Mouse (Mus musculus): ENCODE data around the gene Rnf40. TPM values are rescaled to one million over a fixed set of nuclear protein-coding genes. Genes with fewer than 3 reads are reported as not detected.

The Rnf40 gene
- polyA plus RNA-seq, 1 experiment from 2014 or later: 54.9 TPM

Other genes with a start within 250 kb of the Rnf40 start
- gene Zfp768, start 243.2 kb upstream of the Rnf40 start, polyA plus RNA-seq (2015; fragmentation: Nextera tagmentation; extraction: Ambion mirVana): 19.8 and 20.6 TPM in 2 replicates
- gene Zfp747, start 212.7 kb upstream of the Rnf40 start, polyA plus RNA-seq (2015; fragmentation: Nextera tagmentation; extraction: Ambion mirVana): 8.7 and 9.2 TPM in 2 replicates
- 5.9 and 6.8 TPM in 2 replicates for gene 9130019O22Rik, start 201.6 kb upstream of the Rnf40 start, polyA plus RNA-seq (2015; fragmentation: Nextera tagmentation; extraction: Ambion mirVana)
- 7.6 and 7.9 TPM in 2 replicates for gene E430018J23Rik, start 195.1 kb upstream of the Rnf40 start, polyA plus RNA-seq (2015; fragmentation: Nextera tagmentation; extraction: Ambion mirVana)
- gene Zfp764, start 181.9 kb upstream of the Rnf40 start, polyA plus RNA-seq (2015; fragmentation: Nextera tagmentation; extraction: Ambion mirVana): 8.1 and 8.4 TPM in 2 replicates
- 27.4 and 28.8 TPM in 2 replicates for gene Zfp688, start 166.7 kb upstream of the Rnf40 start, polyA plus RNA-seq (2015; fragmentation: Nextera tagmentation; extraction: Ambion mirVana)
- gene Zfp689, start 139.6 kb upstream of the Rnf40 start, polyA plus RNA-seq (2015; fragmentation: Nextera tagmentation; extraction: Ambion mirVana): 12.2 and 13.9 TPM in 2 replicates
- gene Prr14, start 129.2 kb upstream of the Rnf40 start, polyA plus RNA-seq (2015; fragmentation: Nextera tagmentation; extraction: Ambion mirVana): 37.6 and 42.3 TPM in 2 replicates
- 15.0 and 15.3 TPM in 2 replicates for gene Fbrs, start 109.6 kb upstream of the Rnf40 start, polyA plus RNA-seq (2015; fragmentation: Nextera tagmentation; extraction: Ambion mirVana)
- gene Srcap, start 76.8 kb upstream of the Rnf40 start, polyA plus RNA-seq (2015; fragmentation: Nextera tagmentation; extraction: Ambion mirVana): 48.3 and 49.7 TPM in 2 replicates
- 18.3 and 18.9 TPM in 2 replicates for gene Gm42715, start 69.2 kb upstream of the Rnf40 start, polyA plus RNA-seq (2015; fragmentation: Nextera tagmentation; extraction: Ambion mirVana)
- 6.4 and 8.8 TPM in 2 replicates for gene Tmem265, start 27.4 kb upstream of the Rnf40 start, polyA plus RNA-seq (2015; fragmentation: Nextera tagmentation; extraction: Ambion mirVana)
- gene Phkg2, start 15.4 kb upstream of the Rnf40 start, polyA plus RNA-seq (2015; fragmentation: Nextera tagmentation; extraction: Ambion mirVana): 39.0 and 42.2 TPM in 2 replicates
- 9.2 and 9.6 TPM in 2 replicates for gene Ccdc189, start 172 bp upstream of the Rnf40 start, polyA plus RNA-seq (2015; fragmentation: Nextera tagmentation; extraction: Ambion mirVana)
- 16.2 and 19.2 TPM in 2 replicates for gene Zfp629, start 27.0 kb downstream of the Rnf40 start, polyA plus RNA-seq (2015; fragmentation: Nextera tagmentation; extraction: Ambion mirVana)
- gene Bcl7c, start 120.2 kb downstream of the Rnf40 start, polyA plus RNA-seq (2015; fragmentation: Nextera tagmentation; extraction: Ambion mirVana): 82.3 and 85.8 TPM in 2 replicates
- 28.3 and 31.6 TPM in 2 replicates for gene Ctf1, start 124.0 kb downstream of the Rnf40 start, polyA plus RNA-seq (2015; fragmentation: Nextera tagmentation; extraction: Ambion mirVana)
- gene Ctf2, start 143.4 kb downstream of the Rnf40 start, polyA plus RNA-seq (2015; fragmentation: Nextera tagmentation; extraction: Ambion mirVana): 0.46 and 0.50 TPM in 2 replicates
- 6.7 TPM in 2 replicates for gene Fbxl19, start 155.8 kb downstream of the Rnf40 start, polyA plus RNA-seq (2015; fragmentation: Nextera tagmentation; extraction: Ambion mirVana)
- gene Orai3, start 181.0 kb downstream of the Rnf40 start, polyA plus RNA-seq (2015; fragmentation: Nextera tagmentation; extraction: Ambion mirVana): 20.1 and 20.8 TPM in 2 replicates
- 28.1 and 30.8 TPM in 2 replicates for gene Setd1a, start 187.9 kb downstream of the Rnf40 start, polyA plus RNA-seq (2015; fragmentation: Nextera tagmentation; extraction: Ambion mirVana)
- not detected in 2 replicates for gene Gm49388, start 196.8 kb downstream of the Rnf40 start, polyA plus RNA-seq (2015; fragmentation: Nextera tagmentation; extraction: Ambion mirVana)
- gene Hsd3b7, start 211.8 kb downstream of the Rnf40 start, polyA plus RNA-seq (2015; fragmentation: Nextera tagmentation; extraction: Ambion mirVana): 11.2 and 11.3 TPM in 2 replicates
- gene Stx4a, start 235.5 kb downstream of the Rnf40 start, polyA plus RNA-seq (2015; fragmentation: Nextera tagmentation; extraction: Ambion mirVana): 53.2 and 55.6 TPM in 2 replicates
- gene Stx1b, start 235.8 kb downstream of the Rnf40 start, polyA plus RNA-seq (2015; fragmentation: Nextera tagmentation; extraction: Ambion mirVana): 7.7 and 8.1 TPM in 2 replicates